ENCODE assay signal across 19 mouse cellular contexts in the genomic region with DNA sequence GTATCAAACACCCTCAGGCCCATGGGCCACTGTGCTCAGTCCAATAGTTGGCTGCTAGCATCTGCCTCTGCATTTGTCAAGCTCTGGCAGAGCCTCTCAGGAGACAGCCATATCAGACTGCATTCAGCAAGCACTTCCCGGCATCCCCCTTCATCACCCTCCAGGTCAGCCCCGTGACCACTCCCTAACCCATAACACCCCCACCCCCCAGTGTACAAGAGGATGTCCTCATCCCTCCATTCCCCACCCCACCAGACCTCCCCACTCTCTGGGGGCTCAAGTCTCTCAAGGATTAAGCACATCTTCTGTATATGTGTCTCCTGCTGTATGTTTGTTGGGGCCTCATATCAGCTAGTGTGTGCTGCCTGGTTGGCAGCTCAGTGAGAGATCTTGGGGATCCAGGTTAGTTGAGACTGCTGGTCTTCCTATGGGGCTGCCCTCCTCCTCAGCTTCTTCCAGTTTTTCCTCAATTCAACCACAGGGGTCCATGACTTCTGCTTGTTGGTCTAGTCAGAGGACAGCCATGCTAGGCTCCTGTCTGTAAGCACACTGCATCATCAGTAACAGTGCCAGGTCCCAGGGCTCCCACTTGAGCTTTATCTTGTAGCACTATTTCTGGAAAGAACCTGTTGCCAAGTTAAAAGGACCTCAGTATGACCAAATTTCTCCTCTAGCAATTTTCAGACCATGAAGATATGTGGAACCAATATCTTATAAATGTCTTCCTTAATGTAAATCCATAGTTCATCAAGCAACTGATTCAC.
DNase-seq lines count a peak whose midpoint lies in the region; ATAC-seq and TF ChIP-seq lines count a peak whose summit lies in the region.
"Had no signal": no experiment of that assay in that cellular context is flagged by ENCODE, and none has a peak within 500 bp of the region (broad histone marks: within the 10 kb centered on the region; RNA-seq: fewer than 3 reads in every experiment).

No protein-coding gene starts in this region.

- no peak overlapping the region for H3K9ac ChIP-seq in hindbrain, embryonic 11.5 days (ENCODE audit: low read depth, low read length)
- no peak overlapping the region for H3K9ac ChIP-seq in hindbrain, embryonic 12.5 days
- H3K9ac ChIP-seq in heart, embryonic 14.5 days (ENCODE audit: low read length) = no peak overlapping the region
- no peak overlapping the region for H3K9ac ChIP-seq in heart, embryonic 15.5 days
- H3K9ac ChIP-seq in hindbrain, embryonic 16.5 days (ENCODE audit: low read depth, low read length) = no peak overlapping the region
- H3K9ac ChIP-seq: embryonic facial prominence, embryonic 13.5 days; intestine, embryonic 15.5 days; limb, embryonic 12.5 days; liver, embryonic 12.5 days had no signal

- H3K4me2 ChIP-seq in hindbrain, embryonic 11.5 days (replicated peaks; ENCODE audit: low read depth, low read length) = no peak overlapping the region
- no peak overlapping the region for H3K4me2 ChIP-seq in hindbrain, embryonic 12.5 days (replicated peaks)
- no peak overlapping the region for H3K4me2 ChIP-seq in heart, embryonic 14.5 days (ENCODE audit: low read length)
- no peak overlapping the region for H3K4me2 ChIP-seq in heart, embryonic 15.5 days
- H3K4me2 ChIP-seq in hindbrain, embryonic 16.5 days (ENCODE audit: low read length) = no peak overlapping the region
- H3K4me2 ChIP-seq: embryonic facial prominence, embryonic 13.5 days; intestine, embryonic 15.5 days; limb, embryonic 12.5 days; liver, embryonic 12.5 days had no signal

- DNase-seq in hindbrain, embryonic 11.5 days (ENCODE audit: low spot score) = no peak
- no peak for DNase-seq in urinary bladder, adult 18-20 months (ENCODE audit: low spot score in 2 of 2)
- no peak for DNase-seq in cerebellum, adult 2 months
- DNase-seq: adrenal gland, adult 2 months; cerebellum, adult 9-11 months; gastrocnemius, postnatal 25 days; lung, adult 2 months; right cerebral cortex, postnatal 4 days had no signal

- no peak for TF ChIP-seq CTCF in cerebellum, adult 2 months (IDR thresholded peaks at IDR 0.05; ENCODE audit: borderline replicate concordance, insufficient read depth, low read depth, low read length)

- no peaks in the 10 kb centered on the region for H3K36me3 ChIP-seq in hindbrain, embryonic 11.5 days (ENCODE audit: control insufficient read depth, insufficient read depth, low read length)
- H3K36me3 ChIP-seq in hindbrain, embryonic 12.5 days = no peaks in the 10 kb centered on the region
- no peaks in the 10 kb centered on the region for H3K36me3 ChIP-seq in heart, embryonic 14.5 days (ENCODE audit: control insufficient read depth, insufficient read depth, low read length)
- no peaks in the 10 kb centered on the region for H3K36me3 ChIP-seq in heart, embryonic 15.5 days
- no peaks in the 10 kb centered on the region for H3K36me3 ChIP-seq in hindbrain, embryonic 16.5 days (ENCODE audit: control insufficient read depth, insufficient read depth, low read length)
- H3K36me3 ChIP-seq: embryonic facial prominence, embryonic 13.5 days; intestine, embryonic 15.5 days; limb, embryonic 12.5 days; liver, embryonic 12.5 days had no signal

- H3K9me3 ChIP-seq in hindbrain, embryonic 11.5 days (ENCODE audit: control insufficient read depth, low read length) = no peaks in the 10 kb centered on the region
- no peaks in the 10 kb centered on the region for H3K9me3 ChIP-seq in hindbrain, embryonic 12.5 days (replicated peaks)
- no peaks in the 10 kb centered on the region for H3K9me3 ChIP-seq in heart, embryonic 14.5 days (ENCODE audit: control insufficient read depth, low read length)
- H3K9me3 ChIP-seq in heart, embryonic 15.5 days (replicated peaks) = no peaks in the 10 kb centered on the region
- H3K9me3 ChIP-seq in hindbrain, embryonic 16.5 days (ENCODE audit: control insufficient read depth, low read length) = no peaks in the 10 kb centered on the region
- H3K9me3 ChIP-seq: embryonic facial prominence, embryonic 13.5 days; intestine, embryonic 15.5 days; limb, embryonic 12.5 days; liver, embryonic 12.5 days had no signal

- no peak overlapping the region for H3K27ac ChIP-seq in hindbrain, embryonic 11.5 days (ENCODE audit: low read depth, low read length)
- no peak overlapping the region for H3K27ac ChIP-seq in hindbrain, embryonic 12.5 days
- peak overlapping the region; percentile 61 to 79; a peak in 3 of 4 replicates for H3K27ac ChIP-seq in heart, embryonic 14.5 days (replicated peaks in 1 of 2; ENCODE audit: control insufficient read depth in 1 of 2, insufficient read depth in 1 of 2, low read depth in 2 of 2, low read length in 2 of 2)
- peak overlapping the region; percentile 53; the same call in 1 of the 2 replicates for H3K27ac ChIP-seq in heart, embryonic 15.5 days
- no peak overlapping the region for H3K27ac ChIP-seq in hindbrain, embryonic 16.5 days (ENCODE audit: low read depth, low read length)
- H3K27ac ChIP-seq in cerebellum, adult 2 months (ENCODE audit: insufficient read depth, low read length) = no peak overlapping the region
- H3K27ac ChIP-seq: embryonic facial prominence, embryonic 13.5 days; intestine, embryonic 15.5 days; limb, embryonic 12.5 days; liver, embryonic 12.5 days; macrophage; stomach, postnatal 0 days had no signal

- H3K4me1 ChIP-seq in hindbrain, embryonic 11.5 days (replicated peaks; ENCODE audit: control insufficient read depth, insufficient read depth, low read length) = no peaks in the 10 kb centered on the region
- no peaks in the 10 kb centered on the region for H3K4me1 ChIP-seq in hindbrain, embryonic 12.5 days
- peaks cover 0 to 5% of the 10 kb centered on the region in 2 experiments; a peak in 3 of 4 replicates for H3K4me1 ChIP-seq in heart, embryonic 14.5 days (ENCODE audit: control insufficient read depth in 2 of 2, insufficient read depth in 2 of 2, low read length in 2 of 2)
- H3K4me1 ChIP-seq in heart, embryonic 15.5 days (replicated peaks) = peaks cover 6% of the 10 kb centered on the region; the same call in 1 of the 2 replicates
- H3K4me1 ChIP-seq in hindbrain, embryonic 16.5 days (ENCODE audit: control insufficient read depth, insufficient read depth, low read depth, low read length) = no peaks in the 10 kb centered on the region; the same call in 1 of the 2 replicates
- no peaks in the 10 kb centered on the region for H3K4me1 ChIP-seq in cerebellum, adult 2 months (ENCODE audit: control insufficient read depth, insufficient read depth, low read length)
- H3K4me1 ChIP-seq: embryonic facial prominence, embryonic 13.5 days; intestine, embryonic 15.5 days; limb, embryonic 12.5 days; liver, embryonic 12.5 days had no signal

- H3K27me3 ChIP-seq in hindbrain, embryonic 11.5 days (ENCODE audit: control insufficient read depth, insufficient read depth, low read length) = no peaks in the 10 kb centered on the region
- no peaks in the 10 kb centered on the region for H3K27me3 ChIP-seq in hindbrain, embryonic 12.5 days
- no peaks in the 10 kb centered on the region for H3K27me3 ChIP-seq in heart, embryonic 14.5 days (ENCODE audit: control insufficient read depth, insufficient read depth, low read length)
- no peaks in the 10 kb centered on the region for H3K27me3 ChIP-seq in heart, embryonic 15.5 days
- no peaks in the 10 kb centered on the region for H3K27me3 ChIP-seq in hindbrain, embryonic 16.5 days (replicated peaks; ENCODE audit: control insufficient read depth, insufficient read depth, low read length)
- no peaks in the 10 kb centered on the region for H3K27me3 ChIP-seq in cerebellum, adult 2 months (ENCODE audit: control insufficient read depth, insufficient read depth, low read length)
- H3K27me3 ChIP-seq: embryonic facial prominence, embryonic 13.5 days; intestine, embryonic 15.5 days; limb, embryonic 12.5 days; liver, embryonic 12.5 days had no signal

- ATAC-seq in hindbrain, embryonic 11.5 days (ENCODE audit: low FRiP score) = peak; percentile 51; the same call in 1 of the 2 replicates
- ATAC-seq in hindbrain, embryonic 12.5 days (ENCODE audit: low FRiP score) = no peak
- peak; percentile 9; the same call in 1 of the 2 replicates for ATAC-seq in heart, embryonic 14.5 days (ENCODE audit: insufficient number of reproducible peaks, insufficient read depth, low FRiP score, low read depth)
- peak; percentile 47; the same call in 1 of the 2 replicates for ATAC-seq in heart, embryonic 15.5 days (replicated peaks; ENCODE audit: insufficient number of reproducible peaks, insufficient read depth, low FRiP score, low read depth)
- ATAC-seq in hindbrain, embryonic 16.5 days = peak; percentile 65
- ATAC-seq: forebrain, embryonic 16.5 days; intestine, embryonic 15.5 days; liver, embryonic 12.5 days had no signal

- 79% methylated on average over 2 of the region's 2 CpGs for WGBS in hindbrain, embryonic 11.5 days
- 75% methylated on average over 2 of the region's 2 CpGs for WGBS in hindbrain, embryonic 12.5 days
- 24% methylated on average over 2 of the region's 2 CpGs for WGBS in heart, embryonic 14.5 days
- 45% methylated on average over 2 of the region's 2 CpGs for WGBS in heart, embryonic 15.5 days
- WGBS in hindbrain, embryonic 16.5 days = 76% methylated on average over 2 of the region's 2 CpGs
- WGBS in cerebellum, adult 2 months = 73% methylated on average over 2 of the region's 2 CpGs

- no peak for TF ChIP-seq POLR2A in cerebellum, adult 2 months (IDR thresholded peaks at IDR 0.05; ENCODE audit: borderline replicate concordance, insufficient read depth, low read length)

- no peak overlapping the region for H3K4me3 ChIP-seq in hindbrain, embryonic 11.5 days (ENCODE audit: low read depth, low read length)
- no peak overlapping the region for H3K4me3 ChIP-seq in hindbrain, embryonic 12.5 days
- no peak overlapping the region for H3K4me3 ChIP-seq in heart, embryonic 14.5 days (ENCODE audit: control insufficient read depth in 1 of 2, insufficient read depth in 1 of 2, low read depth in 1 of 2, low read length in 2 of 2)
- no peak overlapping the region for H3K4me3 ChIP-seq in heart, embryonic 15.5 days
- no peak overlapping the region for H3K4me3 ChIP-seq in hindbrain, embryonic 16.5 days (ENCODE audit: low read length)
- no peak overlapping the region for H3K4me3 ChIP-seq in cerebellum, adult 2 months (replicated peaks; ENCODE audit: insufficient read depth, low read depth, low read length)
- H3K4me3 ChIP-seq: embryonic facial prominence, embryonic 13.5 days; intestine, embryonic 15.5 days; limb, embryonic 12.5 days; liver, embryonic 12.5 days had no signal

Comparison
In these comparisons a context has a peak if more than half of its experiments do, and no peak if none do; other contexts are left out.
1. H3K27ac ChIP-seq: peak in heart, embryonic 14.5 days (2 of 2) and heart, embryonic 15.5 days (single experiment); none in hindbrain, embryonic 11.5 days (single experiment), hindbrain, embryonic 12.5 days (single experiment), hindbrain, embryonic 16.5 days (single experiment) and cerebellum, adult 2 months (single experiment).